Mouse (Mus musculus) G1E (cell line): Measurements from ENCODE around the gene Ccm2. TPM values are rescaled to one million over a fixed set of nuclear protein-coding genes. Genes with fewer than 3 reads are reported as not detected.

Experiments used
- ATAC-seq: 2 replicates; pipeline ENCODE4 v1.8.0; 2016; ENCODE audit warnings: mild to moderate bottlenecking; ENCODE audit not compliant: insufficient number of reproducible peaks, poor library complexity, low FRiP score, severe bottlenecking; ENCODE audit errors: extremely low read depth
- DNase-seq: peaks from one replicate; pipeline ENCODE4 v3.0.0; 2012; ENCODE audit warnings: low spot score
- H3K27me3 ChIP-seq: 2 replicates; pipeline ENCODE4 v1.6.1; 2012; ENCODE audit warnings: mild to moderate bottlenecking, low read length, inconsistent platforms; ENCODE audit not compliant: insufficient read depth
- H3K36me3 ChIP-seq: replicated peaks from 2 replicates; pipeline ENCODE3; 2012; ENCODE audit warnings: mild to moderate bottlenecking, inconsistent platforms
- H3K4me1 ChIP-seq: 2 replicates; pipeline ENCODE4 v1.6.1; 2012; ENCODE audit warnings: low read depth, low read length, inconsistent platforms, mixed read lengths; ENCODE audit not compliant: insufficient read depth
- H3K4me3 ChIP-seq: 2 replicates; pipeline ENCODE4 v1.5.1; 2012; ENCODE audit warnings: low read depth, mild to moderate bottlenecking, inconsistent platforms, low read length, moderate library complexity, mixed read lengths
- H3K9me3 ChIP-seq: replicated peaks from 2 replicates; pipeline ENCODE4 v1.6.1; 2012; ENCODE audit warnings: inconsistent platforms
- CTCF ChIP-seq: IDR thresholded peaks from 2 replicates; pipeline ENCODE4 v1.5.1; 2012; ENCODE audit warnings: low read depth, low read length, inconsistent platforms, mixed read lengths
- GATA1 ChIP-seq: IDR thresholded peaks from 2 replicates; pipeline ENCODE4 v1.6.1; 2012; ENCODE audit warnings: borderline replicate concordance, low read length, inconsistent platforms, mixed read lengths
- GATA2 ChIP-seq: IDR thresholded peaks from 2 replicates; pipeline ENCODE4 v1.6.1; 2012; ENCODE audit warnings: low read depth, low read length, inconsistent platforms, borderline replicate concordance
- POLR2AphosphoS5 ChIP-seq: IDR thresholded peaks from 2 replicates; pipeline ENCODE4 v1.6.1; 2012; ENCODE audit warnings: low read depth, low read length, inconsistent platforms; ENCODE audit not compliant: insufficient replicate concordance
- TAL1 ChIP-seq: conservative IDR thresholded peaks from 2 replicates; pipeline ENCODE4 v1.6.1; 2012; ENCODE audit warnings: low read depth, low read length, inconsistent platforms, mixed read lengths
- polyA plus RNA-seq: library from polyadenylated mRNA; stranded (reverse); fragments of >175 nt; gene quantifications from 2 replicates; pipeline ENCODE4 v1.2.3, GENCODE M21; 2012
- total RNA-seq, 2 experiments: library from RNA; stranded (forward) in 1 of 2; stranded (reverse) in 1 of 2; fragments of 200-1000 nt in 1 of 2; fragments of >200 nt in 1 of 2; fragmentation: Nextera tagmentation in 1 of 2; gene quantifications; 2 replicates each; pipeline ENCODE4 v1.2.3; 2014 to 2017

Gene Ccm2
- total and polyA plus RNA-seq, 3 experiments = 22.5 to 34.9 (median 32.1) TPM

- no peak for TF ChIP-seq POLR2AphosphoS5
- no peak for TF ChIP-seq CTCF
- no peak for TF ChIP-seq TAL1
Observed at GRCm38 (mm10) chr11:6639072-6639471, 92.4 kb downstream of the Ccm2 start.

GRCm38 (mm10) chr11:6644566-6644965, 97.9 kb downstream of the Ccm2 start:
- H3K4me3 ChIP-seq = no peak overlapping the region
- peaks cover 19% of the 10 kb centered on the region for H3K27me3 ChIP-seq
- no peaks in the 10 kb centered on the region for H3K9me3 ChIP-seq
- TF ChIP-seq CTCF (no peak), TAL1 (no peak), GATA2 (no peak), GATA1 (no peak), POLR2AphosphoS5 (no peak)
- H3K36me3 ChIP-seq = no peaks in the 10 kb centered on the region
- H3K4me1 ChIP-seq = no peaks in the 10 kb centered on the region
- ATAC-seq (no peak), DNase-seq (no peak)

More at GRCm38 (mm10) chr11:6639072-6639471, 92.4 kb downstream of the Ccm2 start:
- H3K4me3 ChIP-seq = no peak overlapping the region
- ATAC-seq (no peak), DNase-seq (no peak)
- peaks cover 27% of the 10 kb centered on the region for H3K27me3 ChIP-seq
- H3K36me3 ChIP-seq = no peaks in the 10 kb centered on the region
- no peaks in the 10 kb centered on the region for H3K9me3 ChIP-seq
- no peaks in the 10 kb centered on the region for H3K4me1 ChIP-seq

Other genes starting within 250 kb of the Ccm2 start
- 63.4 and 75.4 TPM in 2 replicates for gene Zmiz2, start 157.8 kb upstream of the Ccm2 start, total RNA-seq (2014; fragmentation: Nextera tagmentation)
- gene Zmiz2, start 157.8 kb upstream of the Ccm2 start, total RNA-seq (2017) = 6.0 and 7.1 TPM in 2 replicates
- gene Zmiz2, start 157.8 kb upstream of the Ccm2 start, polyA plus RNA-seq = 245 and 292 TPM in 2 replicates
- 1,642 and 2,027 TPM in 2 replicates for gene Ppia, start 131.4 kb upstream of the Ccm2 start, total RNA-seq (2014; fragmentation: Nextera tagmentation)
- gene Ppia, start 131.4 kb upstream of the Ccm2 start, total RNA-seq (2017) = 3,073 and 3,673 TPM in 2 replicates
- 182 and 196 TPM in 2 replicates for gene Ppia, start 131.4 kb upstream of the Ccm2 start, polyA plus RNA-seq
- gene H2afv, start 102.4 kb upstream of the Ccm2 start, total RNA-seq (2014; fragmentation: Nextera tagmentation) = 53.2 and 62.9 TPM in 2 replicates
- gene H2afv, start 102.4 kb upstream of the Ccm2 start, total RNA-seq (2017) = 77.3 and 92.1 TPM in 2 replicates
- gene H2afv, start 102.4 kb upstream of the Ccm2 start, polyA plus RNA-seq = 68.1 and 97.5 TPM in 2 replicates
- 38.2 and 43.9 TPM in 2 replicates for gene Purb, start 71.0 kb upstream of the Ccm2 start, total RNA-seq (2014; fragmentation: Nextera tagmentation)
- gene Purb, start 71.0 kb upstream of the Ccm2 start, total RNA-seq (2017) = 32.0 and 34.5 TPM in 2 replicates
- gene Purb, start 71.0 kb upstream of the Ccm2 start, polyA plus RNA-seq = 7.8 and 8.9 TPM in 2 replicates
- 48.5 and 56.5 TPM in 2 replicates for gene Myo1g, start 25.9 kb upstream of the Ccm2 start, total RNA-seq (2014; fragmentation: Nextera tagmentation)
- 69.2 and 74.5 TPM in 2 replicates for gene Myo1g, start 25.9 kb upstream of the Ccm2 start, total RNA-seq (2017)
- 71.8 and 78.8 TPM in 2 replicates for gene Myo1g, start 25.9 kb upstream of the Ccm2 start, polyA plus RNA-seq
- gene Nacad, start 59.2 kb downstream of the Ccm2 start, total RNA-seq (2014; fragmentation: Nextera tagmentation) = not detected in 2 replicates
- gene Nacad, start 59.2 kb downstream of the Ccm2 start, total RNA-seq (2017) = under 0.01 and 0.05 TPM in 2 replicates
- gene Nacad, start 59.2 kb downstream of the Ccm2 start, polyA plus RNA-seq = not detected in 2 replicates
- gene Tbrg4, start 79.2 kb downstream of the Ccm2 start, total RNA-seq (2014; fragmentation: Nextera tagmentation) = 71.1 and 72.1 TPM in 2 replicates
- gene Tbrg4, start 79.2 kb downstream of the Ccm2 start, total RNA-seq (2017) = 30.0 and 33.7 TPM in 2 replicates
- gene Tbrg4, start 79.2 kb downstream of the Ccm2 start, polyA plus RNA-seq = 211 and 218 TPM in 2 replicates
- gene Wap, start 91.8 kb downstream of the Ccm2 start, total RNA-seq (2014; fragmentation: Nextera tagmentation) = not detected in 2 replicates
- gene Wap, start 91.8 kb downstream of the Ccm2 start, total RNA-seq (2017) = not detected in 2 replicates
- gene Wap, start 91.8 kb downstream of the Ccm2 start, polyA plus RNA-seq = not detected in 2 replicates
- gene Ramp3, start 111.6 kb downstream of the Ccm2 start, total RNA-seq (2014; fragmentation: Nextera tagmentation) = not detected in 2 replicates
- gene Ramp3, start 111.6 kb downstream of the Ccm2 start, total RNA-seq (2017) = not detected in 2 replicates
- not detected in 2 replicates for gene Ramp3, start 111.6 kb downstream of the Ccm2 start, polyA plus RNA-seq